Mouse (Mus musculus) cerebellum, adult 2 months (tissue): Measurements from ENCODE around the gene Dennd1a.

Experiments used
- CTCF ChIP-seq: fragments of 200-500 bp; IDR thresholded peaks from 2 replicates; pipeline ENCODE4 v1.5.1; 2011; ENCODE audit warnings: low read depth, mild to moderate bottlenecking, control low read depth, low read length, moderate library complexity, borderline replicate concordance; ENCODE audit not compliant: insufficient read depth
- POLR2A ChIP-seq: fragments of 200-500 bp; IDR thresholded peaks from 2 replicates; pipeline ENCODE4 v1.6.1; 2011; ENCODE audit warnings: low read length, control low read depth, borderline replicate concordance; ENCODE audit not compliant: insufficient read depth

DNA sequence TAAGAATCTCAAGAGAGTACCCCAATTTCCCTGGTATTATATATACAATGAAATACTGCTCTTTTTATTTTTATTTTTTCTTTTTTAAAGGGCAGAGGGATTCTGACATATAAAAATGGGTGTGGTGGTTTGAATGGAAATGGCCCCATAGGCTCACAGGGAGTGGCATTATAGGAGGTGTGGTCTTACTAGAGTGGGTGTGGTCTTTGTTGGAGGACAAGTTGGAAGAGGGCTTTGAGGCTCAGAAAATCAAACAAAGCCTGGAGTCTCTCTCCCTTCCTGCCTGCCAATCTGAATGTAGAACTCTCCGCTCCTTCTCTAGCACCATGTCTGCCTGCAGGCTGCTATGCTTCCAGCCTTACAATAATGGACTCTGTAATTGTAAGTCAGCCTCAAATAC lies 89.1 kb downstream of the Dennd1a start:
- TF ChIP-seq CTCF (no peak), POLR2A (no peak)
